Mouse (Mus musculus) cerebellum, postnatal 4 days (tissue): ENCODE data around the gene Hectd4.

Experiments
- DNase-seq, 2 experiments: peaks; one replicate each; pipeline ENCODE4 v3.0.0; 2022; ENCODE audit warnings: low spot score in 2 of 2, mixed read lengths in 1 of 2

Gene Hectd4

DNA sequence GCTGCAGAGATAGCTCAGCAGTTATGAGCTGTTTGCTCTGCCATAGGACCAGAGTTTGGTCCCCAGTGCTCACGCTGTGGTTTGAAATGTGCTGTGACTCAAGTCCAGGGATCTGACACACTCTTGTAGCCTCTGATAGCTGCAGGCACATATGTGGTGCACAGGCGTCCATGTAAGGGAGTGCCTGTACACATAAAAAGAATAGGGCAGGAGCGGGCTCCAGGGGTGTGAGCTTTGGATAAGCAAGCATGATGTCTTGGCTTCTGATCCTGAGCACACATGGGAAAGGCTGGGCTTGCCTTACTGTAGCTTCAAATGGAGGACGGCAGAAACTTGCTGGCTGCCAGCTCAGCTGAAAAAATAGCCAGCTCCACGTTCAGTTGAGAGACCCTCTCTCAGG lies 175.6 kb downstream of the Hectd4 start:
- DNase-seq: no peak

GRCm38 (mm10) chr5:121397187-121398145 lies 177.4 kb downstream of the Hectd4 start, which contains the start of gene Naa25:
Gene Naa25 (plus strand): TSS chr5:121397936.
- DNase-seq: peak; percentile 87 to 93

- DNase-seq: peak in 1 of 2 experiments; percentile 32
Observed at GRCm38 (mm10) chr5:121398146-121398964, 178.3 kb downstream of the Hectd4 start.

DNA sequence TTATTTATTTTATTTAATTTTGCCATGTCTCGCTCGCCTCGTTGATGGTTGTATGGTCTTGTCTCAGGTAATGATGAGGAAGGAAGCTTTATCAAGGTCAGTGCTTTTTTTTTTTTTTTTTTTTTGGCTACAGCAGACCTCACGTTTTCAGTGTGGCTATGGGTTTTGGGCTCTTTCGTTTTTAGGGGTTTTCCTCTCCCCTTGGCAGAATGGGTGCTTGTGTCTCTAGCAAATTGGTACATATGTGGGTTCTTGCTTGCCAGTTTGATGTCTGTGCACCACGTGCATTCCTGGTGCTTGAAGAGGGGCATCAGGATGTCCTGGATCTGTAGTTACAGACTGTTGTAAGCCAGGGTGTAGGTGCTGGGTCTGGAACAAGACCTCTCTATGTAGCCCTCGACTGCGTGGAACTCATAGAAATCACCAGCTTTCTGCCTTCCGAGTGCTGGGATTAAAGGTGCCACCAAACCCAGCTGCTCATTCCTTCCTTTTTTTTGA lies 179.0 kb downstream of the Hectd4 start:
- no peak for DNase-seq

DNA sequence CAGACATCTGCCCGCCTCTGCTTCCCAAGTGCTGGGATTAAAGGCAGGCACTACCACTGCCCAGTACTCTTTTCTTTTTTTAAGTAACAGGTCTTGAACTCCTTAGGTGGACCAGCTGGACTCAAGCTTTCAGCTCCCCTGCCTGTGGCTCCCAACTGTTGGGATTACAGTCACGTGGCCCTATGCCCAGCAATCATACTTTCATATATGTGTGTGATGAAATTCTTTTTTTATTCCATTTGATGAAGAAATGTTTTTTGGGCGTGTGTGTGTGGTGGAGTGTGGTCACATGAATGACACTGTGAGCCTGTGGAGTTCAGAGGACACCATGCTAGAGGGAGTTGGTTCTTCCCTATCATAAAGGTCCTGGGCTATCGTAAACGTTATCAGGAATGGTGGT lies 179.5 kb downstream of the Hectd4 start:
- DNase-seq: no peak

- no peak for DNase-seq
Observed at GRCm38 (mm10) chr5:121400064-121400463, 180.0 kb downstream of the Hectd4 start.

DNA sequence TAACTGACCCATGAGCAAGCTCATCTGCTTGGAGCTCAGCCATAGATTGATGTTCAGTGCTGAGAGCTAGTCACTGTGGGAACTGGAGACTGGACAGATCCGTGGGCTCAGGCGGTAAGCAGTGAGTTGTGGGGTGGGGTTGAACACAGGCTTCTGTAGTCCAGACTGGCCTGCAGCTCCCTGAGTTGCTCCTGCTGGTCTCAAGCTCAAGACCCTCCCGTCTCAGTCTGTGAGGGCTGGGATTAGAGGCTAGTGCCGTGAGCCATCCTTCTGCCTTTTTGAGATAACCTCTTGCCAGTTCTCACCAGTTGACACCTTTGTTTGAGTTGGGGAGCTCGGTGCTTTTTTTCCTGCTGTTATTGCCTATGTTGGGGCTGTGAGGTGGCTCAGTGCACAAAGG lies 180.8 kb downstream of the Hectd4 start:
- no peak for DNase-seq

GRCm38 (mm10) chr5:121407856-121408255 lies 187.8 kb downstream of the Hectd4 start:
- no peak for DNase-seq

GRCm38 (mm10) chr5:121410975-121411374 lies 191.0 kb downstream of the Hectd4 start:
- no peak for DNase-seq
